Mouse (Mus musculus) lung, postnatal 0 days (tissue): ENCODE results near the gene Dido1. TPM values are rescaled to one million over a fixed set of nuclear protein-coding genes. Genes with fewer than 3 reads are reported as not detected.

Experiments
- ATAC-seq: fragments of 200-750 bp; cut with Nextera tagmentation; 2 replicates; pipeline ENCODE4 v1.8.0; 2017; ENCODE audit warnings: moderate library complexity
- DNase-seq: peaks from one replicate; pipeline ENCODE4 v3.0.0-alpha.2; 2016; ENCODE audit warnings: low spot score
- H3K27ac ChIP-seq: fragments of 300-500 bp; sonication (generic); 2 replicates; pipeline ENCODE4 v1.5.1; 2014; ENCODE audit warnings: antibody characterized with exemption, mild to moderate bottlenecking, low read length, mixed read lengths
- H3K27me3 ChIP-seq: fragments of 300-500 bp; sonication (generic); replicated peaks from 2 replicates; pipeline ENCODE4 v1.6.1; 2014; ENCODE audit warnings: low read length, mixed read lengths; ENCODE audit not compliant: insufficient read depth
- H3K36me3 ChIP-seq: fragments of 300-500 bp; sonication (generic); 2 replicates; pipeline ENCODE4 v1.6.1; 2014; ENCODE audit warnings: low read length, mixed read lengths; ENCODE audit not compliant: insufficient read depth
- H3K4me1 ChIP-seq: fragments of 300-500 bp; sonication (generic); 2 replicates; pipeline ENCODE4 v1.6.1; 2014; ENCODE audit warnings: antibody characterized with exemption, low read depth, low read length, mixed read lengths; ENCODE audit not compliant: insufficient read depth
- H3K4me2 ChIP-seq: fragments of 300-500 bp; sonication (generic); replicated peaks from 2 replicates; pipeline ENCODE4 v1.6.1; 2014; ENCODE audit warnings: low read depth, mild to moderate bottlenecking, low read length, moderate library complexity, mixed read lengths
- H3K4me3 ChIP-seq: fragments of 300-500 bp; sonication (generic); 2 replicates; pipeline ENCODE4 v1.5.1; 2014; ENCODE audit warnings: low read depth, low read length
- H3K9ac ChIP-seq: fragments of 300-500 bp; sonication (generic); replicated peaks from 2 replicates; pipeline ENCODE4 v1.6.1; 2014; ENCODE audit warnings: low read depth, mild to moderate bottlenecking
- H3K9me3 ChIP-seq: fragments of 300-500 bp; sonication (generic); 2 replicates; pipeline ENCODE4 v1.6.1; 2016; ENCODE audit warnings: low read length, mixed read lengths
- CTCF ChIP-seq: IDR thresholded peaks from 2 replicates; pipeline ENCODE4 v1.5.1; 2016; ENCODE audit warnings: antibody characterized with exemption, mild to moderate bottlenecking
- EP300 ChIP-seq: IDR thresholded peaks from 2 replicates; pipeline ENCODE4 v1.6.1; 2016; ENCODE audit warnings: antibody characterized with exemption, mild to moderate bottlenecking, control low read depth
- WGBS: fragments of 180-500 bp; shearing (Covaris S2); extraction: QIAGEN DNeasy Blood & Tissue Kit; methylation state at CpG from one replicate; pipeline ENCODE4 v1.1.7; 2014; 5-methylcytosine and 5-hydroxymethylcytosine counted together
- polyA plus RNA-seq: library from polyadenylated mRNA; unstranded; fragments of >200 nt; fragmentation: Nextera tagmentation; extraction: Ambion mirVana; gene quantifications from 2 replicates; pipeline ENCODE4 v1.2.1, GENCODE M21; 2015

Gene Dido1
- polyA plus RNA-seq, 1 experiment from 2014 or later, result 14.9 TPM

- no peaks in the 10 kb centered on the region for H3K9me3 ChIP-seq
- no peak overlapping the region for H3K4me3 ChIP-seq
- DNase-seq (peak; percentile 76), ATAC-seq (peak; percentile 80)
- no peak overlapping the region for H3K9ac ChIP-seq
- no peaks in the 10 kb centered on the region for H3K4me1 ChIP-seq
- H3K27ac ChIP-seq, result no peak overlapping the region
- TF ChIP-seq EP300, result no peak
- peak; percentile 90 for TF ChIP-seq CTCF
- 0 out of 2 replicates have a peak, but pooled peaks cover 7% of the 10 kb centered on the region for H3K36me3 ChIP-seq
- H3K4me2 ChIP-seq, result no peak overlapping the region
- 72% methylated on average over 4 of the region's 4 CpGs for WGBS
- H3K27me3 ChIP-seq, result no peaks in the 10 kb centered on the region
These were observed 52.3 kb downstream of the Dido1 start for GRCm38 (mm10) chr2:180657394-180658013.

- no peaks in the 10 kb centered on the region for H3K36me3 ChIP-seq
- H3K9me3 ChIP-seq, result no peaks in the 10 kb centered on the region
- 71% methylated on average over 6 of the region's 6 CpGs for WGBS
- no peak for TF ChIP-seq CTCF
- TF ChIP-seq EP300, result no peak
- no peak overlapping the region for H3K9ac ChIP-seq
- no peak for ATAC-seq
- no peaks in the 10 kb centered on the region for H3K4me1 ChIP-seq
- H3K4me3 ChIP-seq, result no peak overlapping the region
- no peak for DNase-seq
- H3K4me2 ChIP-seq, result no peak overlapping the region
- H3K27ac ChIP-seq, result no peak overlapping the region
- H3K27me3 ChIP-seq, result no peaks in the 10 kb centered on the region
These were observed 54.6 kb downstream of the Dido1 start for GRCm38 (mm10) chr2:180655150-180655549.

- no peak overlapping the region for H3K27ac ChIP-seq
- 75% methylated on average over 7 of the region's 7 CpGs for WGBS
- H3K4me3 ChIP-seq, result no peak overlapping the region
- H3K27me3 ChIP-seq, result no peaks in the 10 kb centered on the region
- DNase-seq (no peak), ATAC-seq (no peak)
- H3K4me1 ChIP-seq, result no peaks in the 10 kb centered on the region
- no peaks in the 10 kb centered on the region for H3K9me3 ChIP-seq
- H3K36me3 ChIP-seq, result no peaks in the 10 kb centered on the region
- no peak overlapping the region for H3K9ac ChIP-seq
- H3K4me2 ChIP-seq, result no peak overlapping the region
- TF ChIP-seq EP300 (no peak), CTCF (no peak)
These were observed 55.1 kb downstream of the Dido1 start for GRCm38 (mm10) chr2:180654666-180655065.

GRCm38 (mm10) chr2:180646841-180647240, 63.0 kb downstream of the Dido1 start:
- Histone ChIP-seq H3K4me3 (no peak overlapping the region), H3K36me3 (no peaks in the 10 kb centered on the region), H3K27ac (no peak overlapping the region), H3K9me3 (peaks cover 13% of the 10 kb centered on the region), H3K4me2 (no peak overlapping the region), H3K4me1 (no peaks in the 10 kb centered on the region), H3K27me3 (peaks cover 10% of the 10 kb centered on the region; the same call in 1 of the 2 replicates), H3K9ac (no peak overlapping the region)
- no peak for DNase-seq
- TF ChIP-seq EP300 (no peak), CTCF (peak; percentile 19; the same call in 1 of the 2 replicates)
- no peak for ATAC-seq

- H3K4me2 ChIP-seq, result no peak overlapping the region
- H3K4me3 ChIP-seq, result no peak overlapping the region
- no peak for ATAC-seq
- H3K36me3 ChIP-seq, result no peaks in the 10 kb centered on the region
- no peak for DNase-seq
- TF ChIP-seq EP300 (no peak), CTCF (no peak)
- peaks cover 13% of the 10 kb centered on the region for H3K9me3 ChIP-seq
- no peaks in the 10 kb centered on the region for H3K4me1 ChIP-seq
- no peak overlapping the region for H3K9ac ChIP-seq
- no peak overlapping the region for H3K27ac ChIP-seq
- peaks cover 20% of the 10 kb centered on the region; the same call in 1 of the 2 replicates for H3K27me3 ChIP-seq
These were observed 66.2 kb downstream of the Dido1 start for GRCm38 (mm10) chr2:180643626-180644025.

- ATAC-seq (no peak), DNase-seq (no peak)
- TF ChIP-seq CTCF, result no peak
- TF ChIP-seq EP300, result no peak
- H3K9ac ChIP-seq, result no peak within 1 kb of the TSS
- H3K36me3 ChIP-seq, result no peaks in the 10 kb centered on the region
- peak within 1 kb of the TSS; percentile 15 for H3K4me3 ChIP-seq
- H3K27ac ChIP-seq, result no peak within 1 kb of the TSS
- H3K9me3 ChIP-seq, result peaks cover 13% of the 10 kb centered on the region
- H3K27me3 ChIP-seq, result peaks cover 20% of the 10 kb centered on the region; the same call in 1 of the 2 replicates
- H3K4me2 ChIP-seq, result peak within 1 kb of the TSS; percentile 38
- H3K4me1 ChIP-seq, result no peaks in the 10 kb centered on the region
- 7% methylated on average over 16 of the region's 56 CpGs for WGBS
These were observed 67.1 kb downstream of the Dido1 start, which contains the start of gene Tcfl5 for GRCm38 (mm10) chr2:180642555-180643260. Tcfl5 (minus strand) TSS chr2:180642708.
